Mouse (Mus musculus) thymus, postnatal 36 days (tissue): ENCODE measurements around the gene Sohlh2.
"Not testable (repeated sequence)": the region's sequence is repeated elsewhere in the genome, so short reads cannot be mapped to it uniquely, and the experiment has no call there.

Experiments used
- DNase-seq, 2 experiments: peaks; one replicate each; pipeline ENCODE4 v3.0.0; 2022; ENCODE audit warnings: mixed read lengths in 2 of 2

Sohlh2 gene

DNA sequence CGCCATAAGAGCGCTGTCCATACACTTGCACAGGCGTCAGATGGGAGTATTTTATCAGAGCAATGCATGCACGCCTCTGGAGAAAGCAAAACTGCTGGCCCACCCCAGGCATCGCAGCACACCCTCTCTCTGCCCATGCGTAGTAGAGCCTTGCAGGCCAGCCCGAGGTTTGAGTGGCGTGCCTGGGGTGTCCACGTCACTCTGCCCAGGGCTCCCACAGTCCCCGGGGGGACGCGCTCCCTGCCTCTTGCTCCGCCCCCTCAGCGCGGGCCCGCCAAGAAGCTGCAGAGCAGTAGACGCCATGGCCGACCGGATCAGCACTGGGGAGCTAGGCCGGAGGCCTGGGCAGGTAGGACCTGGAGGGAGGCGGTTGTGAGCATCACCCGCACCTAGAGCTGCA, at the start of gene Sohlh2:
TSS of gene Sohlh2 (plus strand) at position 263 of the 400 bp plus-strand sequence.
- no peak for DNase-seq

GRCm38 (mm10) chr3:55137039-55137438, 44.8 kb upstream of the Sohlh2 start, which contains the start of gene Ccdc169:
Ccdc169 (plus strand) TSS chr3:55137339.
- DNase-seq, result no peak

GRCm38 (mm10) chr3:55139837-55140236, 42.0 kb upstream of the Sohlh2 start:
- no peak for DNase-seq

- DNase-seq, result no peak
Observed at GRCm38 (mm10) chr3:55141401-55141800, 40.4 kb upstream of the Sohlh2 start.

- no peak for DNase-seq
Observed at GRCm38 (mm10) chr3:55144916-55145315, 36.9 kb upstream of the Sohlh2 start.

- DNase-seq, result no peak
Observed at GRCm38 (mm10) chr3:55146441-55146840, 35.4 kb upstream of the Sohlh2 start.

DNA sequence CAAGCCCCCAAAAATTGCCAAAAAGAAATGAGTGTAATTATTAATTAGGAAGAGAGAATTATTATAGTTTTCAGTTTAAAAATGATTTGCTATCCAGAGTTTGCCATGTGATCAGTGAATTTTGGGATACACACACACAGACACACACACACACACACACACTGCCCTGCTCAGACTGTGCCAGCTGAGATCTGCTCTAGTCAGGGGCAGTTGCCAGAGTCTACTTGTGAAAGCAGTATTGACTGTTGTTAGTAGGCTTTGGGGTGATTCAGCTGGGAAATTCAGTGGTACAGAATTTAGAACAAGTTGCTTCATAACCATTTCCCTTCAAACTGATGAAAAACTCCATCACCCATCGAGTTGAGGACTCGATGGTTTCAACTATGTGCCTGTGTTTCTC, 34.7 kb upstream of the Sohlh2 start:
- DNase-seq, result no peak

GRCm38 (mm10) chr3:55148091-55148490, 33.7 kb upstream of the Sohlh2 start:
- no peak for DNase-seq

- DNase-seq, result peak in 1 of 2 experiments; percentile 3
Observed at GRCm38 (mm10) chr3:55151656-55152433, 30.0 kb upstream of the Sohlh2 start.

GRCm38 (mm10) chr3:55152673-55153334, 29.0 kb upstream of the Sohlh2 start:
- no peak for DNase-seq

- DNase-seq, result no peak
Observed at GRCm38 (mm10) chr3:55154163-55154562, 27.7 kb upstream of the Sohlh2 start.

DNA sequence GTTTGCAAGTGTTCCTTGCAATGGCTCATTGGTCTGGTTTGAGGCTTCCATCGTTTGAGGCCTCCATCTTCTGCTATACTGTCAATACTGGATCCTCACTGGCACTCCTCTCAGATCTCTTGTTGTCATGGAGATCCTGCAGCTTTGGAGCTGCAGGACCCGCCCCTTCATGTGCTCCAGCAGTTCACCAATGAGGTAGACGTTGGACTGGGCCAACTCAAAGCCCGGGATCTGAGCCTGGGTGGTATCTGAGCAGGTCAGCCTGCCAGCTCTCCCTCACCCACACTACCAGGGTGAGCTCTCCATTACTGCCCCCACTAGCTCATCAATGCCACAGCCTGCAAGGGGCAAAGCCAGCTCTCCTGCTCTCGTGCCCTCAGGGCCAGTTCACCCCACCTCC, 24.4 kb upstream of the Sohlh2 start:
- DNase-seq, result no peak

GRCm38 (mm10) chr3:55161144-55161543, 20.7 kb upstream of the Sohlh2 start:
- DNase-seq, result no peak

DNA sequence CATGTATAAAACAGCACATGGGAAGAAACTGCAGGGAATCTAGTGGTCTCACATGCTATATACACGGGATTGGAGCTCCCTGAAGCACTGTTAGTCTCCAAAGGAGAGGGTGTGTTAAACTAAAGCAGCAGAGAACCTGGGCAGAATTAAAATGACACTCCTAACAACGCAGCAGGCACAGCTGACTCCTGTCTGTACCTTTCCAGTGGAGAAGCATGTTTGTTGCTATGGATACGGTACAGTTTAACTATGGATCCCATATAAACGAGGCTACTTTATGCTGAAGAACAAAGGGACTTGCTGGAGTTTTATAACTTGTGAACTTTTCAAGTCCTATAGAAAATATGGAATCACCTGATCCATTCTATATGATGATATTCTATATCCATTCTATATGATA, 18.3 kb upstream of the Sohlh2 start:
- DNase-seq, result no peak

DNA sequence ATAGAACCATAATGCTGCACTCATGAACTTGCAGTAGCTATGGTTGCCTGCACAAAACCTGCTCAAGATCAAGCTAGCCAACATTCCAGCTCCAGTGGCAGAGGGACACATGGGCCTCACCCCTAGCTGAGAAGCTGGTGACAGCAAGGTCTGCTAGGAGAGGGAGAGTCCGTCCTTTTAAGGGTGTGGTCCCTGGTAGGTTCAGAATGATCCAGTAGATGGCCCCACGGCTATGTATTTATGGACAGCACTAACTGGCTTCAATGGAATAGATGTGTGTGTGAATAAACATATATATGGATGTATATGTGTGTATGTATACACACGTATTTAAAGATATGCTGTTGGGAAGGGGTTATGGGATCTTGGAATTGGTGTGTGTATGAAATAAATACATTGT, 9.3 kb upstream of the Sohlh2 start:
- no peak for DNase-seq

DNA sequence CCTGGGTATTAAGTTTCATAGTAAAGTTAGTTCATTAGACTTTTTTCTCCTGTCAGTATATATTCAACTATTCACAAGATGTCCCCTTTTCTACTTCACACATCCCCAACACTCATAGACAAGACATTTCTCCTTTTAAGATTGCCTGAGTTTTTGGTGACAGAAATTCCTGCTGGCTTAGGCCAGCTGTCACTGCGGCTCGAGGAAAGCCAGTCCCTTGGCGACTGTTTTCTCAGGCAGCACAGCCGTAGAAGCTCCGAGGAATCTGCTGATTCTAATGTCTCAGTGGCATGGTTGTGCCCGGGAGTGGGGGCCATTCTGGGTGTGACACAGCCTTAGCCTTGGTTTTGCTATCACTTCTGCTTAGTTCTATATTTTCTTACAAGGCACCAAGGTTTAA, 4.6 kb upstream of the Sohlh2 start:
- DNase-seq, result no peak

DNA sequence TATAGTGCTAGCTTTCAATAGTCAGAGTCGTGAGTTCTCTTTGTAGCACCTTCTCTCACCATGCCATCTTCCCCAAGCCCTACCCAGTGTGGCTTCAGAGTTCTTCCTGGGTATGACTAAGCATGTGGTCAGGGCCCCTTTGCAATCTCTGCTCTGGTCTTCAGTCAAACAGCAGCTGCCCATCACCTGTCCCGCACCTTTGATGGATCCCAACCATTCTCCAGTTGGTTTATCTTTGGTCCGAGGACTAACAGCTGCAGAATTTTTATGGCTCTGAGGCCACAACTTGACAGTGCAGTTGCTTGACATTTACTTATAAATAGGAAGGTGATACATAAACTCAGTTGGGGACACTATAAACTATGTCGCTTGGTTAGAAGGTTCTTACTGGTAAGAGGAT, 9.8 kb downstream of the Sohlh2 start:
- DNase-seq, result no peak

GRCm38 (mm10) chr3:55193351-55193750, 11.5 kb downstream of the Sohlh2 start:
- DNase-seq, result no peak

DNA sequence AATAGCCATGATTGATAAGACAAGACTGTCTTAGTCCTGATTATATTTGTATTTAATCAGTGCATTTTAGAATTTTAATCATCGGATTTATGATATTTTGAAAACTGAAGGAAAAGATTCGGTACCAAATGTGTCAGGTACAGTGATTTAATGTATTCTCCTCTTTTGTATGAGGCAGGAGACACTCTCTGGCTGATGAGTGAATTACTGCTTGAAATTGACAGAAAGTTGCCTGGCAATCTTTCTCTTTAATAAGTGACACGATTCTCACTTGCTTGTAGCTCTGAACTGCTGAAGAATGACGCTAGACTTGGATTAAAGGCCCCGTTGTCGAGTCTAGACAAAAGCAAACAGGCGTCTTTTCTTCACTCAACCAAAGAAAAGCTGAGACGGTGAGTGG, 13.0 kb downstream of the Sohlh2 start:
- DNase-seq, result no peak

DNA sequence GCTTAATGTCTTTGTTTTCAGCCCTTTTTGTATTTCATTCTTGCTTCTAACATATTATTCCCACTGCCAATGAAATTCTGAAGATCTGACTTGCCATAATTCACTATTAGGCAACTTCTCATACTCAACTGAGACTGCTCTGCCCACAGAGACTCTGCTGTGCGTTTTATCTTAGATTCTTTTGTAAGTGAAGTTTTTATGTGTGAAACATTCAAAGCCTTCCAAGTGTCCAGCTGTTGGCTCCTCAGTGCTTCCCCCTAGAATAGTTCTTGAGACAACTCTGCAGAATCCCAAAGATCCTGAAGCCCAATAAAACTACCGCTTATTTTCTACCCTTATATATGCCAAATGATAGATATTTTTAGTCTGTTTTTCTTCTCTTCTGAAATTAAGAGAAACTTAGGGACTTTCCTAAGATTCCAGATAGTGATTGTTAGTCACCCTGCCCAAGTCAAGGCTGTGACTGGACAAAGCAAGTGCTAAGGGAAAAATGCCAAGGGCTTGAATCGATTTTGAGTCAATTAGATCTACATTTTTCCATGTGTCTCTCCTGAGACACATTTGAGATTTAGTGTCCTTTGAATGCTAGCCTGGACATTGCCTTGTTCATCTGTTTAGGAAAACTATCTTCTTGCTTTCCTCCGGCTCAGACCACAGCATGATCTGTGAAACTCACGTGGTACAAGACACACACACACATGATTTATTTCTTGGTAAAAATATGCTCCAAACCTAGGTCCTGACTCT, 13.9 kb downstream of the Sohlh2 start:
- DNase-seq, result no peak

DNA sequence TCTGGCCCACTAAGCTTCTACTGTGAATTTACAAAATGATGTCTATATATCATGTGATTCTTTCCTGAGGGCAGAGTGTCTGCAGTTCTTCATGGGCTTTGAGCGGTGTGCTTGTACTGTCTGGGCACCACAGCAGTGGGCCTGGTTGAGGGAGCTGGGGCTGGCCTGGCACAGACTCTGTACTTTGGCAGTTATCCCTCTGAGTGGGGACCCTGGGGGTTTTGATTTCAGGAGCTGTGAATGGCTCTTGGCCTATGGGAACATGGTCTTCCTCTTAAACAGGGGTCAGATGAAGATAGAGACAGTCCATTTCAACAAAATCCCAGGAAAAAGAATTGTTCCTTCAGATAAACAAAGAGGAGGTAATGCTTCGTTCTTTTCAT, 14.5 kb downstream of the Sohlh2 start:
- DNase-seq, result no peak

DNA sequence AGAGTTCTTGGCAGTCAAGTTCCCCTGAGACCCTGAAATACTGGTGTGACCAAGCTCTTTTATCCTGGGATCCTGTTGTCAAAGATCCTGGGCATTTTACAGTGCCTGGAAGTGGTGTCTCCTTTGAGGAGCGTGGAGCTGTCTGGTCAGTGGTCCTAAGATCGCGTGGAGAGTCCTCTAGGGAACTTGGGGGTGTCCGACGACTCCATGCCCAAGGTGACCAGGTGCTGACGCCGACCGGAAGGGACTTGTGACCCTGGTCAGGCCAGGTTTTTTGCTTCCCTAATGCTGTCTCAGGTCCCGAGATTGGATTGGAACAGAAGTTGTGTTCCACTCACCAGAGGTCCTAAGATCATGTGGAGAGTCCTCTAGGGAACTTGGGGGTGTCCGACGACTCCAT, 21.8 kb downstream of the Sohlh2 start:
- DNase-seq, result not testable (repeated sequence)

- no peak for DNase-seq
Observed at GRCm38 (mm10) chr3:55206413-55206812, 24.6 kb downstream of the Sohlh2 start.

DNA sequence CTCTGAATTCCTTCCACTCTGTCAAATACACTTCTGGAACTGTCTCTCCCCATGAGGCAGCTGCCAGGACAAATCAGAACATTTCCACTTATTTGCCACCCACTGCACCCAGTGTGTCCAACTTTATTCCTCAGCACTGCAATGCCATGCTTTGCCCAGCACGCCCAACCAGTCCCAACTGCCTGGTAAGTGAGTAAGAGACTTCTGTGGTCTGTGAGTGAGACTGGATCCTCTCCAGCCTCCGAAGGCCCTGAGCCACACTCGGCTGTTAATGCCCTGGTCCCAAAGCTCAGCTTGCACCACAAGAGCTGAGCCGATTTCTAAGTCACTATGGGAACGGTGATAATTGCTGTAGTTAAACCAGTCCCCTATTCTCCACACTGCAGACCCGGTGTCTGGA, 25.8 kb downstream of the Sohlh2 start:
- DNase-seq, result no peak
